Mouse (Mus musculus): ENCODE results near the gene Serpinc1. TPM values are rescaled to one million over a fixed set of nuclear protein-coding genes. Genes with fewer than 3 reads are reported as not detected.

The Serpinc1 gene
- polyA plus RNA-seq, 2 experiments = 4.9 to 6.2 TPM

DNA sequence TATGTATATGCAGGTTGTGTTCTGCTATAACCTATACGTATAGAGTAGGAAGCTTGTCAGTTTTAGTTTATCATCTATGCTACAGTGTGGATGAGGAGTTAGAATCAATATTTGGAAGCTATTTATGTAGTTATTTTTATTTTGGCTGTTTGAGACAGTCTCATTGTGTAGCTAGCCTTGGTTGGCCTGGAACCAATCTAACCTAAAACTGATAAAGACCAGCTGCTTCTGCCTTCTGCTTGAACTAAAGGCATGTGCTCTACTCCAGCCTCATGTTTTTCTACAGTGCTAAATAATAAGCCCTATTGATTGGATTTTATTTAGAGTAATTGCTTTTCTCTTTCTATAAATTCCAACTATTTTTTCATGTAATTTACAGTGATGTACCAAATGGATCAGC lies 11.1 kb upstream of the Serpinc1 start:
- Histone ChIP-seq H3K4me1 (ENCODE audit: control insufficient read depth, insufficient read depth, low read length) (no peaks in the 10 kb centered on the region), H3K27ac (replicated peaks; ENCODE audit: low read depth, low read length) (no peak overlapping the region), H3K36me3 (ENCODE audit: control insufficient read depth, insufficient read depth, low read length) (peaks cover 67% of the 10 kb centered on the region), H3K4me2 (replicated peaks; ENCODE audit: low read depth, low read length, severe bottlenecking) (no peak overlapping the region), H3K27me3 (ENCODE audit: control insufficient read depth, insufficient read depth, low read length) (no peaks in the 10 kb centered on the region), H3K4me3 (replicated peaks; ENCODE audit: low read length) (no peak overlapping the region), H3K9ac (ENCODE audit: low read depth, low read length, severe bottlenecking) (no peak overlapping the region), H3K9me3 (ENCODE audit: control insufficient read depth, low read length) (no peaks in the 10 kb centered on the region)
- no peak for ATAC-seq (ENCODE audit: low FRiP score, low read depth)
- 87% methylated on average over 1 of the region's 1 CpGs for WGBS
- TF ChIP-seq POLR2A (IDR thresholded peaks at IDR 0.05; ENCODE audit: borderline replicate concordance, extremely low read depth, insufficient read depth, insufficient read length) = no peak
- DNase-seq (ENCODE audit: low spot score) = no peak

- WGBS = 85% methylated on average over 5 of the region's 5 CpGs
Observed at GRCm38 (mm10) chr1:160968643-160969042, 9.7 kb upstream of the Serpinc1 start.

GRCm38 (mm10) chr1:160980021-160980420 lies 1.6 kb downstream of the Serpinc1 start:
- no peaks in the 10 kb centered on the region for H3K9me3 ChIP-seq (ENCODE audit: control insufficient read depth, low read length)
- H3K4me3 ChIP-seq (replicated peaks; ENCODE audit: low read length) = no peak overlapping the region

More at GRCm38 (mm10) chr1:160968643-160969042, 9.7 kb upstream of the Serpinc1 start:
- Histone ChIP-seq H3K4me3 (replicated peaks; ENCODE audit: low read length) (no peak overlapping the region), H3K4me2 (replicated peaks; ENCODE audit: low read depth, low read length, severe bottlenecking) (no peak overlapping the region), H3K36me3 (ENCODE audit: control insufficient read depth, insufficient read depth, low read length) (peaks cover 58% of the 10 kb centered on the region), H3K4me1 (ENCODE audit: control insufficient read depth, insufficient read depth, low read length) (no peaks in the 10 kb centered on the region), H3K9ac (ENCODE audit: low read depth, low read length, severe bottlenecking) (no peak overlapping the region), H3K27me3 (ENCODE audit: control insufficient read depth, insufficient read depth, low read length) (no peaks in the 10 kb centered on the region), H3K27ac (replicated peaks; ENCODE audit: low read depth, low read length) (no peak overlapping the region), H3K9me3 (ENCODE audit: control insufficient read depth, low read length) (no peaks in the 10 kb centered on the region)
- ATAC-seq (ENCODE audit: low FRiP score, low read depth) = no peak
- no peak for DNase-seq (ENCODE audit: low spot score)
- TF ChIP-seq POLR2A (IDR thresholded peaks at IDR 0.05; ENCODE audit: borderline replicate concordance, extremely low read depth, insufficient read depth, insufficient read length) = no peak

DNA sequence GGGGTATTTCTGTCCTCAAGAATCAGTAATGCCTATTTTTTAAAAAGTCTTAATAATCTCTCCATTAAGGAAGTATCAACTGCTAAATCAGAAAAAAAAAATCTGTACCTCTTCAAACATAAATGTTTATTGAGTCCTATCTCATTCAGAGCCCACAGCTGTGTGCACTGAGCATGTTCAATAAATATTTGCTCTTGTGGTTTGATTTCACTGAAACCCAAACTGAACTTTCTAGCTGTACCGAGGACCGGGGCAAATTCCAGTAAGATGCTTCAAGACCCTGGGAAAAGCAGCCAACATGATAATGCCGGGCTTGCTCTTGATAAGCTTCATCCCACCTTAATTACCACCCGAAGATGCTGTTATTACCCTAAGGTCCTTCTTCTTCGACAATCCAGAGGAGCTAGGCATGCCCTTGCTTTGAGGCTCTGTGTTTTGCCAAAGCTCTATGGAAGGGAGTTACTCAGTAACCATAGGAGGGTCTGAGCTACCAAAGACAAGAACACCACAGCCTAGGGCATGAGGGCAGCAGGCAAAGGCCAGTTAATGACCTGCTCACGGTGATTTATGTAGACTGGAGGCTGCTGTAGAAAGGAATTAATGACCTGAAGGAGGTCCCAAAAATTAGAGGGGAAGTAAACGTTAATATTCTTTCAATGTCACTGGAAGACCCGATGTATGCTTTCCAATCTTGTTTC lies 2.3 kb downstream of the Serpinc1 start:
- no peak overlapping the region for H3K4me2 ChIP-seq (replicated peaks; ENCODE audit: low read depth, low read length, severe bottlenecking)
- TF ChIP-seq POLR2A (IDR thresholded peaks at IDR 0.05; ENCODE audit: borderline replicate concordance, extremely low read depth, insufficient read depth, insufficient read length) = no peak
- H3K9ac ChIP-seq (ENCODE audit: low read depth, low read length, severe bottlenecking) = no peak overlapping the region
- H3K27me3 ChIP-seq (ENCODE audit: control insufficient read depth, insufficient read depth, low read length) = no peaks in the 10 kb centered on the region
- ATAC-seq (ENCODE audit: low FRiP score, low read depth) (no peak), DNase-seq (ENCODE audit: low spot score) (no peak)
- 68% methylated on average over 8 of the region's 8 CpGs for WGBS
- H3K4me3 ChIP-seq (replicated peaks; ENCODE audit: low read length) = no peak overlapping the region
- H3K4me1 ChIP-seq (ENCODE audit: control insufficient read depth, insufficient read depth, low read length) = no peaks in the 10 kb centered on the region
- H3K9me3 ChIP-seq (ENCODE audit: control insufficient read depth, low read length) = no peaks in the 10 kb centered on the region
- H3K36me3 ChIP-seq (ENCODE audit: control insufficient read depth, insufficient read depth, low read length) = peaks cover 5% of the 10 kb centered on the region
- no peak overlapping the region for H3K27ac ChIP-seq (replicated peaks; ENCODE audit: low read depth, low read length)

More at GRCm38 (mm10) chr1:160980021-160980420, 1.6 kb downstream of the Serpinc1 start:
- DNase-seq (ENCODE audit: low spot score) (no peak), ATAC-seq (ENCODE audit: low FRiP score, low read depth) (no peak)
- WGBS = 80% methylated on average over 5 of the region's 5 CpGs
- Histone ChIP-seq H3K36me3 (ENCODE audit: control insufficient read depth, insufficient read depth, low read length) (peaks cover 9% of the 10 kb centered on the region), H3K4me2 (replicated peaks; ENCODE audit: low read depth, low read length, severe bottlenecking) (no peak overlapping the region), H3K9ac (ENCODE audit: low read depth, low read length, severe bottlenecking) (no peak overlapping the region), H3K4me1 (ENCODE audit: control insufficient read depth, insufficient read depth, low read length) (no peaks in the 10 kb centered on the region), H3K27me3 (ENCODE audit: control insufficient read depth, insufficient read depth, low read length) (no peaks in the 10 kb centered on the region), H3K27ac (replicated peaks; ENCODE audit: low read depth, low read length) (no peak overlapping the region)
- no peak for TF ChIP-seq POLR2A (IDR thresholded peaks at IDR 0.05; ENCODE audit: borderline replicate concordance, extremely low read depth, insufficient read depth, insufficient read length)

- H3K4me3 ChIP-seq (replicated peaks; ENCODE audit: low read length) = no peak overlapping the region
- no peak for ATAC-seq (ENCODE audit: low FRiP score, low read depth)
- no peaks in the 10 kb centered on the region for H3K36me3 ChIP-seq (ENCODE audit: control insufficient read depth, insufficient read depth, low read length)
- 87% methylated on average over 4 of the region's 4 CpGs for WGBS
- TF ChIP-seq POLR2A (IDR thresholded peaks at IDR 0.05; ENCODE audit: borderline replicate concordance, extremely low read depth, insufficient read depth, insufficient read length) = no peak
- H3K9me3 ChIP-seq (ENCODE audit: control insufficient read depth, low read length) = no peaks in the 10 kb centered on the region
- H3K27me3 ChIP-seq (ENCODE audit: control insufficient read depth, insufficient read depth, low read length) = no peaks in the 10 kb centered on the region
- H3K27ac ChIP-seq (replicated peaks; ENCODE audit: low read depth, low read length) = no peak overlapping the region
- no peaks in the 10 kb centered on the region for H3K4me1 ChIP-seq (ENCODE audit: control insufficient read depth, insufficient read depth, low read length)
- no peak overlapping the region for H3K9ac ChIP-seq (ENCODE audit: low read depth, low read length, severe bottlenecking)
- H3K4me2 ChIP-seq (replicated peaks; ENCODE audit: low read depth, low read length, severe bottlenecking) = no peak overlapping the region
- DNase-seq (ENCODE audit: low spot score) = no peak
Observed at GRCm38 (mm10) chr1:160981337-160981736, 3.0 kb downstream of the Serpinc1 start.

Measured in limb, embryonic 14.5 days (tissue).